Mouse (Mus musculus) E14TG2a.4 (cell line): ENCODE measurements at regions not wholly inside any gene's neighbourhood (a gene's known extent, or its start where the extent isn't known, plus 50 kb on each side); places are given as distances from the start of the nearest gene placed in this dataset.

Experiments used
- CTCF ChIP-seq: conservative IDR thresholded peaks from 2 replicates; pipeline ENCODE4 v1.5.1; 2014; ENCODE audit warnings: low read length
- POU5F1 ChIP-seq: IDR thresholded peaks from 2 replicates; pipeline ENCODE4 v1.6.1; 2014; ENCODE audit warnings: low read length, borderline replicate concordance

DNA sequence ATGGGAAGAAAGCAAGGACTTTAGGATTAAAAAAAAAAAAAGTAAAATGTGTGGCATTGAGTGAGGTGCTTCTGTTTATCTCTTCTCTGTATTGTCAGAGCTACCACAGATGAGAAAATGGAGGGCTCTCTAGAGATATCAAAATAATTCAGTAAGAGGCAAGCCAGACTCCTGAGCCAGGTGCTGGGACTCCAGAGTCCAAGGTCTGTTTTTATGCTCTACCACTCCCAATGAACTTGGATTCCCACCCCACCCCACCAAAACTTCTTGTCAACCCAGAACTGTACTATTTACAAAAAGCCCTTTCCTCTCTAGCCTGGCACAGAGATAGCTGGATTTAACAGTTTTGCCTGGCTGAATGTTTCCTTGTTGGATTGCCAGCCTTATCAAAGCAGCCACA is 58.7 kb upstream of the Tmem17 start:
- no peak for TF ChIP-seq CTCF
- TF ChIP-seq POU5F1: no peak
